Mouse (Mus musculus) heart, postnatal 14 days (tissue): ENCODE data around the gene Rhox13. TPM values are rescaled to one million over a fixed set of nuclear protein-coding genes. Genes with fewer than 3 reads are reported as not detected.

Experiments
- DNase-seq, 2 experiments: peaks; one replicate each; pipeline ENCODE4 v3.0.0; 2021 to 2022
- intact Hi-C: fragments of 180-260 bp; cut with DNase I; formaldehyde crosslinking; loops from one replicate; pipeline ENCODE4 v1.15.1; 2025
- long read RNA-seq, 2 experiments: library from polyadenylated mRNA; stranded (forward); transcript quantifications; one replicate each; pipeline ENCODE4 v2.0.0; 2021
- total RNA-seq, 2 experiments: library from RNA; stranded (reverse); gene quantifications; 2 replicates each; pipeline ENCODE4 v1.2.3; 2021

The Rhox13 gene
- total RNA-seq: not detected
- long read RNA-seq, experiment 1: 0 reads
- long read RNA-seq, experiment 2: 0 reads

DNA sequence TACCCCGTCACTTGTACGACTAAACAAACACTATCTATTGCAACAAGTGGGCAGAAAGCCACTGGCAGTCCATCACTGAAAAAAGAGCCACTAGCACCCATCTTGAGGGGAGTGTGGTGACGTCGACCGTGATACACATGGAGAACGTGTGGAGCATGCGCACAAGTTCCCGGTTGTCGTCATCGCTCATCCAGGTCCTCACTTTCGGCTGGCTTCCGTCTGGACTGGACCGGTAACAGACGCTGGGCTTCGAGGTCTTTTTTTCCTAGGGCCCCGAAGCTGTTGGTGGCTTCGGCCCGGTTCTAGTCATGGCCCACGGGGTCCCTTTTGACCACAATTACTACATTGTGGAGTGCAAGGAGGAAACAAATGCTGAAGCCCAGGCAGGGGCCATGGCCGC lies at the start of gene Rhox13:
Gene Rhox13, plus strand, starts transcription at position 238 of the 400 bp plus-strand sequence.
- intact Hi-C loops: no loop called here

GRCm38 (mm10) chrX:38084226-38084625 lies 36.8 kb upstream of the Rhox13 start:
- intact Hi-C loops: loop anchor here (5.0 kb wide), 1 partner anchor 93 kb away; no protein-coding TSS in a partner anchor
- DNase-seq: peak; percentile 33 to 50

More for the DNA sequence above, at the start of gene Rhox13:
- no peak for DNase-seq

GRCm38 (mm10) chrX:38085041-38085440 lies 36.0 kb upstream of the Rhox13 start, which contains the start of gene Rhox11:
Rhox11 (minus strand) TSS chrX:38085141.
- no peak for DNase-seq
- intact Hi-C loops: no loop called here

- intact Hi-C loops: no loop called here
These were observed 10.2 kb upstream of the Rhox13 start, which contains the start of gene Rhox12 for GRCm38 (mm10) chrX:38110807-38111206. Rhox12 (minus strand) TSS chrX:38110907.

DNA sequence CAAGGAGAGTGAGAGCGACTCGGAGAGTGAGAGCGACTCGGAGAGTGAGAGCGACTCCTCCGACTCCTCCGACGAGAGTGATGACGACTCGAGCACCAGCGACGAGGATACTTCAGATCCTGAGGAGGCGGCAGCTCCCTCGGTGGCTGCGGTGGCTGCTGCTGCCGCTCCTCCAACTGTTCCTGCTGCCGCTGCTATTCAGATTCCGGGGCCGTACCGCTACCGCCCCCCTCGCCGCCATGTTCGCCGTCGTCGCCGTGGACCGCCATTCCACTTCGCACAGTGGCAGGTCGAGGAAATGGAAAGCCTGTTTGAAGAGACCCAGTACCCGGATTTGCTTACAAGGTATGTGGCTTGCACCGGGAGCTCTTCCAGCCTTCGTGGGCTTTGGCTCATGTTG lies 459 bp downstream of the Rhox13 start:
- DNase-seq: no peak

More at GRCm38 (mm10) chrX:38110807-38111206, 10.2 kb upstream of the Rhox13 start, which contains the start of gene Rhox12:
- no peak for DNase-seq

DNA sequence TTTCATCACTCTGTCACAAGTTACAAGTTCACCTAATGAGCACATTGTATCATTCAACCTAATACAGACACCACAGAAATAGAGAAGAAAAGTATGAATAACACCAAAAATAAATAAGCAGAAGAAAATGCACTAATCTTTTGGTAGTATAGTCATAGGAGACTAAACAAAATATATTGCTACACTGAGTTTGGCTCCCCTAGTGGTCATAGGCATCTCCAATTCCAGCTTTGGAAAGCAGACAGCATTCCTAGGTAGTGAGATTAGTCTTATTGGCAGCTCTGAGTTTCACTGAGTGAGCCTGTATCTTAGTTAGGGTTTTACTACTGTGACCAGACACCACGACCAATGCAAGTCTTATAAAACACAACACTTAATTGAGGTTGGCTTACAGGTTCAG lies 38.1 kb downstream of the Rhox13 start:
- DNase-seq: no peak
- intact Hi-C loops: no loop called here

More for the DNA sequence above, 459 bp downstream of the Rhox13 start:
- intact Hi-C loops: no loop called here

- DNase-seq: no peak
- intact Hi-C loops: no loop called here
These were observed 44.3 kb downstream of the Rhox13 start for GRCm38 (mm10) chrX:38165315-38165714.

DNA sequence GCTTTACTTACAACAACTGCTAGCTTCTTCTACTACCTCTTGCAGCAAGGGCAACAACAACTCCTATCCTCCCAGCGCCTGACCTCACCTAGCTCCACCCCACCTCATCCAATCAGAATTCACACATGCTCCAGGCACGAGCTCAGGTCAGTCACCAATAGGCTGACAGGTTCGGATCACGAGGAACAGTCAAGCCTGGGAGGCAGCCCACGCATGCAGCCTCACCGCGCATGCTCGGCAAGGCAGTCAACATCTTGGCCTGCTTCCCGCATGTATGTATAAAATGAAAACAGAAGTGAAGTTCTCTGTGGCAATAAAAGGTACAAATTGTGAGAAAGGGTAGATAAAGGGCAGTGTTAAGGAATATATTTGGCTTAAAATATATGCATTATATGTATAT lies 45.0 kb downstream of the Rhox13 start:
- no peak for DNase-seq
- intact Hi-C loops: no loop called here

- no peak for DNase-seq
- intact Hi-C loops: no loop called here
These were observed 45.6 kb downstream of the Rhox13 start for GRCm38 (mm10) chrX:38166592-38166991.

Other genes starting within 250 kb of the Rhox13 start
- gene Rhox8, start 242.3 kb upstream of the Rhox13 start, total RNA-seq: not detected
- not detected for gene Rhox7b, start 224.0 kb upstream of the Rhox13 start, total RNA-seq
- gene Rhox9, start 219.4 kb upstream of the Rhox13 start, total RNA-seq: not detected
- gene Btg1-ps1, start 102.4 kb upstream of the Rhox13 start, total RNA-seq: not detected
- gene Btg1-ps2, start 78.1 kb upstream of the Rhox13 start, total RNA-seq: not detected
- gene Rhox10, start 54.7 kb upstream of the Rhox13 start, total RNA-seq: not detected
- gene Rhox11, start 36.1 kb upstream of the Rhox13 start, total RNA-seq: not detected
- gene Rhox12, start 10.3 kb upstream of the Rhox13 start, total RNA-seq: not detected
- gene Zbtb33, start 68.6 kb downstream of the Rhox13 start, total RNA-seq: 10 to 100 TPM; 11.6 to 11.7 TPM
- gene Tmem255a, start 131.2 kb downstream of the Rhox13 start, total RNA-seq: 1 to 10 TPM; 6.6 to 9.2 TPM
- gene Atp1b4, start 195.0 kb downstream of the Rhox13 start, total RNA-seq: not detected